In the genomic region with DNA sequence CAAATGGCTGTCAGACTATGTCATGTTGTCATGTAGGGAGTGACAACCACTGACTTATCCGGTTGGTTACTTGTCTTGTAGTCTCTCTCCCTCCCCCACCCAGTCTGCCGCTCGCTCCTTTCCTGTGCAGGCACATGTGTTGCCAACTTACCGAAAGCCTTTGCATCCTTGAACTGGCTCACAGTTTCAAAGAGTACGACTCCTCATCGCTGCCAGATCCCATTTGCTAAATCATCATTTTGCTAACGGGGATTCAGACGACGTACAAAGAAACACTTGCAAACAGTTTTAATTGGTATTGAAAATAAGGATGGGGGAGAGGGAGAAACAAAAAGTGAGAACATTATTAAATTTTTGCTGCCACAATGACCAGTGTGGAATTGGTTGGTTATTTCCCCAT, we compare ENCODE assay signal across 18 mouse cellular contexts.
"Had no signal": no experiment of that assay in that cellular context is flagged by ENCODE, and none has a peak within 500 bp of the region (broad histone marks: within the 10 kb centered on the region; RNA-seq: fewer than 3 reads in every experiment).

No protein-coding gene starts in this region.

- H3K9ac ChIP-seq: limb, embryonic 12.5 days; limb, embryonic 15.5 days; liver, embryonic 14.5 days; liver, postnatal 0 days; lung, embryonic 14.5 days; midbrain, embryonic 13.5 days; neural tube, embryonic 12.5 days; neural tube, embryonic 15.5 days had no signal

- ATAC-seq: liver, postnatal 0 days; lung, postnatal 0 days; midbrain, embryonic 13.5 days had no signal

- H3K27ac ChIP-seq: kidney, postnatal 0 days; left cerebral cortex, adult 2 months; limb, embryonic 12.5 days; limb, embryonic 15.5 days; liver, embryonic 14.5 days; macrophage; midbrain, embryonic 13.5 days; neural tube, embryonic 12.5 days; neural tube, embryonic 15.5 days had no signal

- DNase-seq: kidney, adult 2 months; kidney, postnatal 36 days; layer of hippocampus, postnatal 36 days; liver, postnatal 0 days; lung, embryonic 14.5 days; thymus, adult 18-20 months; thymus, postnatal 36 days had no signal

- H3K27me3 ChIP-seq: limb, embryonic 12.5 days; limb, embryonic 15.5 days; midbrain, embryonic 13.5 days; neural tube, embryonic 12.5 days; neural tube, embryonic 15.5 days had no signal

- H3K4me3 ChIP-seq: left cerebral cortex, adult 2 months; limb, embryonic 12.5 days; limb, embryonic 15.5 days; midbrain, embryonic 13.5 days; neural tube, embryonic 12.5 days; neural tube, embryonic 15.5 days had no signal

- H3K36me3 ChIP-seq: limb, embryonic 12.5 days; limb, embryonic 15.5 days; midbrain, embryonic 13.5 days; neural tube, embryonic 12.5 days; neural tube, embryonic 15.5 days had no signal

- H3K9me3 ChIP-seq: limb, embryonic 12.5 days; limb, embryonic 15.5 days; midbrain, embryonic 13.5 days; neural tube, embryonic 12.5 days; neural tube, embryonic 15.5 days had no signal

- H3K4me1 ChIP-seq: limb, embryonic 12.5 days; limb, embryonic 15.5 days; midbrain, embryonic 13.5 days; neural tube, embryonic 15.5 days had no signal

- H3K4me2 ChIP-seq: limb, embryonic 12.5 days; limb, embryonic 15.5 days; liver, embryonic 11.5 days; lung, embryonic 14.5 days; midbrain, embryonic 13.5 days; neural tube, embryonic 12.5 days; neural tube, embryonic 15.5 days had no signal
